Mouse (Mus musculus) neural tube, embryonic 11.5 days (tissue): ENCODE measurements around the gene Trappc3l. TPM values are rescaled to one million over a fixed set of nuclear protein-coding genes. Genes with fewer than 3 reads are reported as not detected.

ENCODE experiments used
- ATAC-seq: fragments of 200-750 bp; cut with Nextera tagmentation; 2 replicates; pipeline ENCODE4 v1.8.0; 2017; ENCODE audit warnings: moderate number of reproducible peaks, mild to moderate bottlenecking, moderate TSS enrichment, moderate library complexity; ENCODE audit not compliant: insufficient read depth, low FRiP score, low TSS enrichment
- DNase-seq: peaks from one replicate; pipeline ENCODE4 v3.0.0-alpha.2; 2015; ENCODE audit warnings: low spot score
- H3K27ac ChIP-seq: fragments of 300-500 bp; sonication (generic); 2 replicates; pipeline ENCODE4 v1.5.1; 2014; ENCODE audit warnings: low read depth, mild to moderate bottlenecking, low read length
- H3K27me3 ChIP-seq: fragments of 300-500 bp; sonication (generic); 2 replicates; pipeline ENCODE4 v1.6.1; 2014; ENCODE audit warnings: mild to moderate bottlenecking, low read length, mixed read lengths; ENCODE audit not compliant: control insufficient read depth, insufficient read depth
- H3K36me3 ChIP-seq: fragments of 300-500 bp; sonication (generic); 2 replicates; pipeline ENCODE4 v1.6.1; 2014; ENCODE audit warnings: mild to moderate bottlenecking, low read length, moderate library complexity, mixed read lengths; ENCODE audit not compliant: control insufficient read depth, insufficient read depth
- H3K4me1 ChIP-seq: fragments of 300-500 bp; sonication (generic); 2 replicates; pipeline ENCODE4 v1.6.1; 2014; ENCODE audit warnings: low read length, mixed read lengths; ENCODE audit not compliant: control insufficient read depth, insufficient read depth
- H3K4me2 ChIP-seq: fragments of 300-500 bp; sonication (generic); 2 replicates; pipeline ENCODE4 v1.6.1; 2014; ENCODE audit warnings: low read depth, mild to moderate bottlenecking, moderate library complexity
- H3K4me3 ChIP-seq: fragments of 300-500 bp; sonication (generic); 2 replicates; pipeline ENCODE4 v1.5.1; 2014; ENCODE audit warnings: low read depth, low read length
- H3K9ac ChIP-seq: fragments of 300-500 bp; sonication (generic); 2 replicates; pipeline ENCODE4 v1.6.1; 2014; ENCODE audit warnings: mild to moderate bottlenecking, low read length
- H3K9me3 ChIP-seq: fragments of 300-500 bp; sonication (generic); 2 replicates; pipeline ENCODE4 v1.6.1; 2016; ENCODE audit warnings: low read length; ENCODE audit not compliant: control insufficient read depth
- WGBS: fragments of 180-500 bp; shearing (Covaris S2); extraction: QIAGEN DNeasy Blood & Tissue Kit; methylation state at CpG from one replicate; pipeline ENCODE4 v1.1.7; 2014; 5-methylcytosine and 5-hydroxymethylcytosine counted together
- polyA plus RNA-seq: library from polyadenylated mRNA; unstranded; fragments of >200 nt; fragmentation: Nextera tagmentation; extraction: Ambion mirVana; gene quantifications from 2 replicates; pipeline ENCODE4 v1.2.1, GENCODE M21; 2014

Gene Trappc3l
- polyA plus RNA-seq, 1 experiment from 2014 or later, result not detected

GRCm38 (mm10) chr10:34033630-34034305 is 3.6 kb upstream of the Trappc3l start:
- WGBS, result 22% methylated on average over 22 of the region's 22 CpGs
- H3K4me2 ChIP-seq, result peak overlapping the region; percentile 26
- DNase-seq (peak; percentile 83), ATAC-seq (peak; percentile 75)
- H3K27me3 ChIP-seq, result no peaks in the 10 kb centered on the region
- no peak overlapping the region for H3K27ac ChIP-seq
- no peaks in the 10 kb centered on the region for H3K36me3 ChIP-seq
- peaks cover 2% of the 10 kb centered on the region; the same call in 1 of the 2 replicates for H3K4me1 ChIP-seq
- H3K4me3 ChIP-seq, result no peak overlapping the region
- H3K9ac ChIP-seq, result no peak overlapping the region
- H3K9me3 ChIP-seq, result no peaks in the 10 kb centered on the region

DNA sequence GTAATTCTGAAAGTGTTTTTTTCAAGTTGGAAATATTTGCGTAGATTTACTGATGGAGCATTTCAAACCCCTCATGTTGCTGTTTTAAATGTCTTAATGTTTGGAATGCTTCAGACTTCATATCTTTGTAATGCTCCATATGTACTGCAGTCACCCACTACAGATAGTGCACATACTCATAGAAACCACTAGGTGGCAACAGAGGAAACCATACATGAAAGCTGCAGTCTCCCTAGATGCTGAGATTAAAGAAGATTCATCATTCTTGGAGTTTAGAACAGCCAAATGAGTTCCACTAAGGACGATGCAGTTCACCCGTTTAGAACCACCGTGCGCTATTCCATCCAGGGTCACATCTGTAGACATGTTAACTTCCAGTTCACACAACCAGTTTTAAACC is 810 bp upstream of the Trappc3l start:
- H3K9ac ChIP-seq, result no peak overlapping the region
- DNase-seq, result peak; percentile 10
- H3K4me1 ChIP-seq, result peaks cover 2% of the 10 kb centered on the region; the same call in 1 of the 2 replicates

DNA sequence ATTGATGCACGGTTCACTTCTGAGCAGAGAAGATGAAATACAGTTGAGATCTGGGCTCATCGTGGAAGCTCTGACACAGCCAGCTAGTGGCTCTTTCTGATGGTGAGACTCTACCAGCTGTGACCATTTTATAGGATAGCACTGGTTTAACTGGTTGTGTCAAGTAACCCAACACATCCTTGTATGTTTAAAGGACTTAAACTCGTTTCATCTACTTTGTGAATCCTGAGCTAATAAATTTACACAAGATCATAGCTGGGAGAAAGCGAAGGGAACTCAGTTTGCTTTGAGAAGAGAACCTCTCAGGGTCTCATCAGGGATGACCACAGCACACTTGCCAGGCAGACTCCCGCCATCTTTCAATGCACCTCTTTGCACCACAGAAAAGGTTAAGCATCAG is 6.8 kb downstream of the Trappc3l start, which contains the start of gene Calhm4:
TSS of gene Calhm4 (minus strand) at position 101 of the 400 bp plus-strand sequence.
- Histone ChIP-seq H3K4me1 (no peaks in the 10 kb centered on the region), H3K36me3 (no peaks in the 10 kb centered on the region), H3K27me3 (no peaks in the 10 kb centered on the region), H3K27ac (no peak within 1 kb of the TSS), H3K4me2 (no peak within 1 kb of the TSS), H3K4me3 (no peak within 1 kb of the TSS), H3K9me3 (no peaks in the 10 kb centered on the region), H3K9ac (no peak within 1 kb of the TSS)
- WGBS, result 87% methylated on average over 5 of the region's 5 CpGs
- DNase-seq (no peak), ATAC-seq (no peak)

More for the DNA sequence above, 810 bp upstream of the Trappc3l start:
- no peaks in the 10 kb centered on the region for H3K36me3 ChIP-seq
- no peaks in the 10 kb centered on the region for H3K27me3 ChIP-seq
- no peak overlapping the region for H3K27ac ChIP-seq
- 14% methylated on average over 5 of the region's 5 CpGs for WGBS
- ATAC-seq, result peak; percentile 62; the same call in 1 of the 2 replicates
- H3K4me3 ChIP-seq, result no peak overlapping the region
- H3K4me2 ChIP-seq, result no peak overlapping the region
- no peaks in the 10 kb centered on the region for H3K9me3 ChIP-seq

- ATAC-seq (no peak), DNase-seq (no peak)
- Histone ChIP-seq H3K27me3 (no peaks in the 10 kb centered on the region), H3K9me3 (no peaks in the 10 kb centered on the region), H3K4me3 (no peak overlapping the region), H3K36me3 (no peaks in the 10 kb centered on the region), H3K9ac (no peak overlapping the region), H3K4me2 (no peak overlapping the region), H3K4me1 (no peaks in the 10 kb centered on the region), H3K27ac (no peak overlapping the region)
- WGBS, result 94% methylated on average over 2 of the region's 2 CpGs
These were observed 16.6 kb downstream of the Trappc3l start for GRCm38 (mm10) chr10:34053987-34054386.

- Histone ChIP-seq H3K27ac (no peak overlapping the region), H3K4me3 (no peak overlapping the region), H3K4me1 (no peaks in the 10 kb centered on the region), H3K36me3 (no peaks in the 10 kb centered on the region), H3K9me3 (no peaks in the 10 kb centered on the region), H3K4me2 (no peak overlapping the region), H3K9ac (no peak overlapping the region), H3K27me3 (no peaks in the 10 kb centered on the region)
- ATAC-seq (no peak), DNase-seq (no peak)
- WGBS, result 59% methylated on average over 3 of the region's 3 CpGs
These were observed 29.2 kb downstream of the Trappc3l start for GRCm38 (mm10) chr10:34066591-34066990.

GRCm38 (mm10) chr10:34069606-34070005 is 32.2 kb downstream of the Trappc3l start:
- no peaks in the 10 kb centered on the region for H3K9me3 ChIP-seq
- ATAC-seq (no peak), DNase-seq (no peak)
- H3K36me3 ChIP-seq, result no peaks in the 10 kb centered on the region
- no peak overlapping the region for H3K4me3 ChIP-seq
- no peak overlapping the region for H3K9ac ChIP-seq
- 77% methylated on average over 1 of the region's 1 CpGs for WGBS
- no peaks in the 10 kb centered on the region for H3K4me1 ChIP-seq
- no peaks in the 10 kb centered on the region for H3K27me3 ChIP-seq
- no peak overlapping the region for H3K4me2 ChIP-seq
- no peak overlapping the region for H3K27ac ChIP-seq

DNA sequence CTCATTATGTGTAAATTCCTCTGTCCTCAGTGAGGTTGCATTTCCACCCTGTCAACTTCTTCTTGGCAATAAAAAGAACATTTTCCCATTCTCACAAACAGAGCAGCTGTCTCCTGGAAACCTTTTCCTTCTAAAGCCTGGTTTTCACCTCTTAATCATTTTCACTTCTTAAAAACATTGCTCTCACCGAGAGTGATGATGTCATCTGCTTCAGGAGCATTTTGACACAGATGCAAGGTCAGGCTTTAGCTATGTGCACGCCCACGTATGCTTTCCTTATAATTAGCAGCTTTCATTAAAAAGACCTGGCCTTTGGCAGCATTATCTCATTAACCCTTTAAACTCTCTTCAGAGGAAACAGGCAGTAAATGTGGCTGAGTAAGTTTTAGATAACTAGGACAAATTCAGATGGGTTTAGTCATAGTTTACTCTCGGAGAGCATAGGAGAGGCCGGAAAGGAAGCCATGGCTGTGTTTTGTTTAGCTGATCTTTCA is 33.6 kb downstream of the Trappc3l start:
- H3K9me3 ChIP-seq, result no peaks in the 10 kb centered on the region
- no peak overlapping the region for H3K4me2 ChIP-seq
- 76% methylated on average over 5 of the region's 5 CpGs for WGBS
- DNase-seq (no peak), ATAC-seq (no peak)
- H3K27me3 ChIP-seq, result no peaks in the 10 kb centered on the region
- no peak overlapping the region for H3K27ac ChIP-seq
- no peak overlapping the region for H3K4me3 ChIP-seq
- H3K4me1 ChIP-seq, result no peaks in the 10 kb centered on the region
- no peak overlapping the region for H3K9ac ChIP-seq
- H3K36me3 ChIP-seq, result no peaks in the 10 kb centered on the region

DNA sequence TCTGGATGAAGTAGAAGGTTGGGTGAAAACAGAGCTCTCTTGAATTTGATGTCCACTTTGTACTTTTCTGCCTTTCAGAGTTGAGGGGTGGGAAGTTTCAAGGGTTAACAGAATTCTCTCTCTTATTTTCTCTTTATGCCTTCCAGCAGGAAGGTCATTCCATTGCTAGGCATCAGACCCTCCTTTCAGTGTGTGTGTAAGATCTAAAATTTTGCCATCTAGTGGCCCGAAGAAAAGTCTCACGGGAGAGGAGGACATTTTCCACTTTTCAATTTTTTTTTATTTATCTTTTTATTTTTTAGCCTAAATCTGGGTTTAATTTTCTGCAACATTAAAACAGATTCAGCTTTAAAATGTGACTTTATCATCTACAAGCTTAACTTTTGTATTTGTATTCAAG is 34.3 kb downstream of the Trappc3l start:
- DNase-seq, result no peak
- no peak overlapping the region for H3K27ac ChIP-seq
- no peaks in the 10 kb centered on the region for H3K4me1 ChIP-seq
- H3K36me3 ChIP-seq, result no peaks in the 10 kb centered on the region
- no peak overlapping the region for H3K4me3 ChIP-seq
- H3K4me2 ChIP-seq, result no peak overlapping the region
- WGBS, result 84% methylated on average over 2 of the region's 2 CpGs
- no peaks in the 10 kb centered on the region for H3K9me3 ChIP-seq
- no peaks in the 10 kb centered on the region for H3K27me3 ChIP-seq
- H3K9ac ChIP-seq, result no peak overlapping the region
- ATAC-seq, result no peak

DNA sequence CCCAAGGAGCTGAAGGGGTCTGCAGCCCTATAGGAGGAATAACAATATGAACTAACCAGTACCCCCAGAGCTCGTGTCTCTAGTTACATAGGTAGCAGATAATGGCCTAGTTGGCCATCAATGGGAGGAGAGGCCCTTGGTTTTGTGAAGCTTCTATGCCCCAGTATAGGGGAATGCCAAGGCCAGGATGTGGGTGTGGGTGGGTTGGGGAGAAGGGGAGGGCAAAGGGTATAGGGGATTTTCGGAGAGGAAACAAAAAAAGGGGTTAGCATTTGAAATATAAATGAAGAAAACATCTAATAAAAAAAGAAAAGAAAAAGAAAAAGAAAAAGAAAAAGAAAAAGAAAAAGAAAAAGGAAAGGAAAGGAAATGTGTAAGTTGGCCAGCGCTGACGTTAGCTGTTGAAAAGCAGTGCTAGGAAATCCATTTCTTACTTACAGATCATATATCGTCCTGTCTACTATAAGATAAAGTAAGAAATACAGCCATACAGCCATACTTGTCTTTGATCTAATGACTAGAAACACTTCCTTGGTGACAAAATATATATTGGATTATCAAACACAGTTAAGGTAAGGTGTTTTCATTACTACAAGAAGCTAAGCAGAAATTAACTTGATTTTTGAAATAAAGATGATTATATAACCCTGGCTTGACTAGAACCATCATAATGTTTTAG is 37.3 kb downstream of the Trappc3l start:
- no peak for DNase-seq
- ATAC-seq, result no peak
- WGBS, result 91% methylated on average over 5 of the region's 5 CpGs

More for the DNA sequence above, 37.3 kb downstream of the Trappc3l start:
- no peak overlapping the region for H3K27ac ChIP-seq
- H3K27me3 ChIP-seq, result no peaks in the 10 kb centered on the region
- H3K4me2 ChIP-seq, result no peak overlapping the region
- H3K36me3 ChIP-seq, result no peaks in the 10 kb centered on the region
- H3K4me1 ChIP-seq, result no peaks in the 10 kb centered on the region
- H3K9ac ChIP-seq, result no peak overlapping the region
- no peak overlapping the region for H3K4me3 ChIP-seq
- H3K9me3 ChIP-seq, result no peaks in the 10 kb centered on the region
